Mouse (Mus musculus): ENCODE data around the gene Ino80b.

DNA sequence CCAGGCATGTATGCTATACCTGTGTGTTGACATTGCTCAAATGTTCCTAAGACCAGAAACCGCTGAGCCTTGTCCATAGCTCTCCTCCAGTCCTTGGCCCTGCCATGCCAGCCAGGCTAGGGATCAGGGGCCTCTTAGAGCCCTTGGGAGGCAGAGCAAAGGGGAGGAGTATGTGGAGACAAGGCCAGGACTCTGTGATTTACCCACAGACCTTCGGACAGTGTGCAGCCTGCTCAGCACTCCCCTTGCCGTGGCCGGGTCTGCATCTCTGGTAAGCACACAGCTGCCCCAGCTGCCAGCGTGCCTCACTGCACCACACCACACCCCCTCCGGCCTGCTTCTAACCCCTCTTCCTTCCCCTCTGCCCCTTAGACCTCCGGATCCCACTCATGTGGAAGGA, 22.0 kb upstream of the Ino80b start:
- TF ChIP-seq CTCF (IDR thresholded peaks at IDR 0.05; ENCODE audit: control insufficient read depth, insufficient read depth, insufficient replicate concordance, low read depth, low read length): no peak
- no peak for TF ChIP-seq POLR2A (IDR thresholded peaks at IDR 0.05; ENCODE audit: control insufficient read depth, low read depth, low read length)

All from testis, adult 2 months (tissue).